Mouse (Mus musculus) embryonic fibroblast, embryonic 13.5 days (primary cell): ENCODE measurements at regions not wholly inside any gene's neighbourhood (a gene's known extent, or its start where the extent isn't known, plus 50 kb on each side); places are given as distances from the start of the nearest gene placed in this dataset.

Experiments
- CTCF ChIP-seq: IDR thresholded peaks from 2 replicates; pipeline ENCODE4 v1.5.1; 2011; ENCODE audit warnings: mild to moderate bottlenecking, control low read depth, low read length, moderate library complexity, borderline replicate concordance; ENCODE audit not compliant: insufficient read depth
- POLR2A ChIP-seq: IDR thresholded peaks from 2 replicates; pipeline ENCODE4 v1.6.1; 2011; ENCODE audit warnings: low read depth, mild to moderate bottlenecking, control low read depth, low read length, moderate library complexity

GRCm38 (mm10) chr19:14740139-14740538 is 142.3 kb upstream of the Tle4 start:
- no peak for TF ChIP-seq CTCF
- TF ChIP-seq POLR2A = no peak
